Mouse (Mus musculus): Measurements from ENCODE around the gene Slk.
"Not testable (repeated sequence)": the region's sequence is repeated elsewhere in the genome, so short reads cannot be mapped to it uniquely, and the experiment has no call there.

- not testable (repeated sequence) for TF ChIP-seq POLR2A (IDR thresholded peaks at IDR 0.05; ENCODE audit: low read depth, low read length); CTCF (IDR thresholded peaks at IDR 0.05; ENCODE audit: extremely low read depth, insufficient read depth, insufficient read length, insufficient replicate concordance)
Measured at GRCm38 (mm10) chr19:47571981-47572380, 7.5 kb upstream of the Slk start.
